20 mouse cellular contexts compared by ENCODE assay signal in genomic region chr12:14665909-14666308, GRCm38 (mm10).
DNase-seq lines count a peak whose midpoint lies in the region; ATAC-seq and TF ChIP-seq lines count a peak whose summit lies in the region.
"Had no signal": no experiment of that assay in that cellular context is flagged by ENCODE, and none has a peak within 500 bp of the region (broad histone marks: within the 10 kb centered on the region; RNA-seq: fewer than 3 reads in every experiment).

No protein-coding gene starts in this region.

- DNase-seq in cerebellum, postnatal 14 days = peak; percentile 21 to 40
- no peak for DNase-seq in cerebellum, postnatal 25 days
- DNase-seq in layer of hippocampus, postnatal 14 days (ENCODE audit: low spot score in 2 of 2) = peak; percentile 2
- no peak for DNase-seq in layer of hippocampus, postnatal 36 days
- DNase-seq in forebrain, postnatal 0 days = peak; percentile 33
- DNase-seq in right cerebral cortex, postnatal 25 days = peak; percentile 19
- DNase-seq in lung, postnatal 10 days = no peak
- DNase-seq: adrenal gland, postnatal 36 days; gastrocnemius, postnatal 36 days; kidney, postnatal 25 days; liver; lung, embryonic 14.5 days; thymus, postnatal 14 days had no signal

- no peaks in the 10 kb centered on the region for H3K36me3 ChIP-seq in forebrain, postnatal 0 days (ENCODE audit: insufficient read depth)
- no peaks in the 10 kb centered on the region for H3K36me3 ChIP-seq in kidney, embryonic 14.5 days (ENCODE audit: control insufficient read depth, insufficient read depth, low read length)
- H3K36me3 ChIP-seq: embryonic facial prominence, embryonic 12.5 days; heart, embryonic 13.5 days; midbrain, embryonic 13.5 days; stomach, embryonic 15.5 days had no signal

- no peaks in the 10 kb centered on the region for H3K27me3 ChIP-seq in forebrain, postnatal 0 days (ENCODE audit: insufficient read depth, low read length)
- H3K27me3 ChIP-seq in kidney, embryonic 14.5 days (ENCODE audit: control insufficient read depth, insufficient read depth, low read length) = no peaks in the 10 kb centered on the region
- H3K27me3 ChIP-seq: embryonic facial prominence, embryonic 12.5 days; heart, embryonic 13.5 days; midbrain, embryonic 13.5 days; Patski; stomach, embryonic 15.5 days had no signal

- TF ChIP-seq CTCF in forebrain, postnatal 0 days (IDR thresholded peaks at IDR 0.05; ENCODE audit: low read depth) = no peak

- no peak overlapping the region for H3K4me2 ChIP-seq in forebrain, postnatal 0 days (ENCODE audit: low read depth)
- H3K4me2 ChIP-seq in kidney, embryonic 14.5 days (replicated peaks; ENCODE audit: low read depth, low read length) = no peak overlapping the region
- H3K4me2 ChIP-seq: embryonic facial prominence, embryonic 12.5 days; heart, embryonic 13.5 days; lung, embryonic 14.5 days; midbrain, embryonic 13.5 days; stomach, embryonic 15.5 days had no signal

- 0 out of 2 replicates have a peak, but pooled peaks cover 3% of the 10 kb centered on the region for H3K4me1 ChIP-seq in forebrain, postnatal 0 days (ENCODE audit: insufficient read depth)
- no peaks in the 10 kb centered on the region for H3K4me1 ChIP-seq in kidney, embryonic 14.5 days (ENCODE audit: control insufficient read depth, insufficient read depth, low read length)
- H3K4me1 ChIP-seq: embryonic facial prominence, embryonic 12.5 days; heart, embryonic 13.5 days; midbrain, embryonic 13.5 days; stomach, embryonic 15.5 days had no signal

- no peak overlapping the region for H3K9ac ChIP-seq in forebrain, postnatal 0 days
- H3K9ac ChIP-seq in kidney, embryonic 14.5 days (ENCODE audit: low read depth, low read length) = no peak overlapping the region
- H3K9ac ChIP-seq: embryonic facial prominence, embryonic 12.5 days; heart, embryonic 13.5 days; lung, embryonic 14.5 days; midbrain, embryonic 13.5 days; stomach, embryonic 15.5 days had no signal

- ATAC-seq in forebrain, postnatal 0 days = peak; percentile 68
- no peak for ATAC-seq in kidney, embryonic 14.5 days (ENCODE audit: low FRiP score, low TSS enrichment)
- ATAC-seq: intestine, postnatal 0 days; midbrain, embryonic 13.5 days; Patski had no signal

- H3K9me3 ChIP-seq in forebrain, postnatal 0 days (ENCODE audit: low read length) = no peaks in the 10 kb centered on the region
- no peaks in the 10 kb centered on the region for H3K9me3 ChIP-seq in kidney, embryonic 14.5 days (ENCODE audit: control insufficient read depth, low read length)
- H3K9me3 ChIP-seq: embryonic facial prominence, embryonic 12.5 days; heart, embryonic 13.5 days; midbrain, embryonic 13.5 days; stomach, embryonic 15.5 days had no signal

- H3K27ac ChIP-seq in forebrain, postnatal 0 days (ENCODE audit: low read depth, low read length) = no peak overlapping the region
- H3K27ac ChIP-seq in kidney, embryonic 14.5 days (ENCODE audit: low read depth, low read length) = no peak overlapping the region
- H3K27ac ChIP-seq: embryonic facial prominence, embryonic 12.5 days; heart, embryonic 13.5 days; midbrain, embryonic 13.5 days; stomach, embryonic 15.5 days had no signal

- no peak overlapping the region for H3K4me3 ChIP-seq in forebrain, postnatal 0 days (ENCODE audit: low read depth, low read length)
- no peak overlapping the region for H3K4me3 ChIP-seq in kidney, embryonic 14.5 days (ENCODE audit: low read length)
- H3K4me3 ChIP-seq: embryonic facial prominence, embryonic 12.5 days; heart, embryonic 13.5 days; midbrain, embryonic 13.5 days; stomach, embryonic 15.5 days had no signal

- 54% methylated on average over 2 of the region's 2 CpGs for WGBS in forebrain, postnatal 0 days
- 91% methylated on average over 2 of the region's 2 CpGs for WGBS in kidney, embryonic 14.5 days

Comparison
In these comparisons a context has a peak if more than half of its experiments do, and no peak if none do; other contexts are left out.
1. DNase-seq: peak in cerebellum, postnatal 14 days (2 of 2), layer of hippocampus, postnatal 14 days (2 of 2), forebrain, postnatal 0 days (single experiment) and right cerebral cortex, postnatal 25 days (single experiment); none in cerebellum, postnatal 25 days (0 of 2), layer of hippocampus, postnatal 36 days (0 of 2) and lung, postnatal 10 days (single experiment).